Mouse (Mus musculus) CH12.LX (cell line): Measurements from ENCODE around the gene Dact3.

Experiments
- CHD1 ChIP-seq: IDR thresholded peaks from 2 replicates; pipeline ENCODE4 v1.6.1; 2012; ENCODE audit warnings: low read depth, low read length, improper control_type of control experiment, inconsistent platforms
- CTCF ChIP-seq, 2 experiments: IDR thresholded peaks in 1 of 2; conservative IDR thresholded peaks in 1 of 2; 2 replicates each; pipeline ENCODE4 v1.5.1; 2011 to 2012; ENCODE audit warnings: low read depth in 2 of 2, low read length in 2 of 2, improper control_type of control experiment in 1 of 2, inconsistent platforms in 1 of 2, mild to moderate bottlenecking in 1 of 2, moderate library complexity in 1 of 2
- EP300 ChIP-seq: IDR thresholded peaks from 2 replicates; pipeline ENCODE4 v1.6.1; 2011; ENCODE audit warnings: low read length, improper control_type of control experiment
- GABPA ChIP-seq: IDR thresholded peaks from 2 replicates; pipeline ENCODE4 v1.6.1; 2012; ENCODE audit warnings: low read depth, low read length, improper control_type of control experiment, inconsistent platforms; ENCODE audit not compliant: insufficient replicate concordance
- MEF2A ChIP-seq: IDR thresholded peaks from 2 replicates; pipeline ENCODE4 v1.6.1; 2014; ENCODE audit warnings: low read depth, mild to moderate bottlenecking, inconsistent platforms, low read length, improper control_type of control experiment, borderline replicate concordance
- POLR2A ChIP-seq: IDR thresholded peaks from 2 replicates; pipeline ENCODE4 v1.6.1; 2011; ENCODE audit warnings: low read depth, mild to moderate bottlenecking, improper control_type of control experiment, low read length
- POLR2AphosphoS2 ChIP-seq: IDR thresholded peaks from 2 replicates; pipeline ENCODE4 v1.6.1; 2011; ENCODE audit warnings: low read depth, low read length, improper control_type of control experiment
- TBP ChIP-seq: conservative IDR thresholded peaks from 2 replicates; pipeline ENCODE4 v1.6.1; 2011; ENCODE audit warnings: low read depth, low read length, improper control_type of control experiment
- TCF12 ChIP-seq: IDR thresholded peaks from 2 replicates; pipeline ENCODE4 v1.6.1; 2014; ENCODE audit warnings: low read depth, mild to moderate bottlenecking, inconsistent platforms, low read length, improper control_type of control experiment

DNA sequence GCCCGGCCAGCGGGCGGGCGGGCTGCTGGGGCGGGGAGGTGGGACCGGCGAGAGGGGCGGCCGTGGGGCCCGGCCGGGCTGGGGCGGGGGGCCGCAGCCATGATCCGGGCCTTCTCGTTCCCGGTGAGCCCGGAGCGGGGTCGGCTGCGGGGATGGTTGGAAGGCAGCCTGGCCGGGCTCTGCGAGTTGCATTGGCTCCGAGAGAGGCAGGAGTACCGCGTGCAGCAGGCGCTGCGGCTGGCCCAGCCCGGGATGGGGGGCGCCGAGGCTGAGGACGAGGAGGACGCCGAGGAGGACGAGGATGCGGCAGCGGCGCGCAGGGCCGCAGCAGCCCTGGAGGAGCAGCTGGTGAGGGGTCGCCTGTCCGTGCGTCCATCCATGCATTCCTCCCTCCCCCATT lies 209 bp downstream of the Dact3 start:
- TF ChIP-seq CTCF (conservative IDR thresholded peaks at IDR 0.05 in 1 of 2, IDR thresholded peaks at IDR 0.05 in 1 of 2; ENCODE audit: low read depth in 2 of 2, low read length in 2 of 2) = no peak
- no peak for TF ChIP-seq CHD1
- TF ChIP-seq POLR2AphosphoS2 = no peak
- no peak; the same call in 1 of the 2 replicates for TF ChIP-seq POLR2A
- TF ChIP-seq GABPA = no peak
- no peak for TF ChIP-seq TCF12
- no peak for TF ChIP-seq EP300
- TF ChIP-seq MEF2A = no peak
- no peak for TF ChIP-seq TBP
